Mouse (Mus musculus) liver, embryonic 14.5 days (tissue): ENCODE data around the gene Fkrp.

ENCODE experiments used
- CTCF ChIP-seq: IDR thresholded peaks from 2 replicates; pipeline ENCODE4 v1.5.1; 2016; ENCODE audit warnings: antibody characterized with exemption, low read depth, control low read depth
- EP300 ChIP-seq: IDR thresholded peaks from 2 replicates; pipeline ENCODE4 v1.6.1; 2016; ENCODE audit warnings: antibody characterized with exemption, low read depth

- TF ChIP-seq CTCF, result peak; percentile 23; the same call in 1 of the 2 replicates
- no peak for TF ChIP-seq EP300
Measured at GRCm38 (mm10) chr7:16810920-16811648, 5.4 kb downstream of the Fkrp start.
